Mouse (Mus musculus) liver, adult 2 months (tissue): ENCODE measurements around the gene Adamts14. TPM values are rescaled to one million over a fixed set of nuclear protein-coding genes. Genes with fewer than 3 reads are reported as not detected.

ENCODE experiments used
- DNase-seq: peaks from one replicate; pipeline ENCODE4 v3.0.0-alpha.2; 2011; ENCODE audit warnings: low read depth, low spot score; ENCODE audit errors: extremely low read depth
- H3K27ac ChIP-seq: fragments of 200-500 bp; replicated peaks from 2 replicates; pipeline ENCODE4 v1.5.1; 2012; ENCODE audit warnings: low read depth, mild to moderate bottlenecking, control low read depth, inconsistent platforms, low read length; ENCODE audit not compliant: insufficient read depth
- H3K27me3 ChIP-seq: fragments of 200-500 bp; 2 replicates; pipeline ENCODE4 v1.6.1; 2012; ENCODE audit warnings: mild to moderate bottlenecking, moderate library complexity, low read length, inconsistent platforms; ENCODE audit not compliant: control insufficient read depth, insufficient read depth
- H3K36me3 ChIP-seq: fragments of 200-500 bp; 2 replicates; pipeline ENCODE4 v1.6.1; 2012; ENCODE audit warnings: low read length, inconsistent platforms; ENCODE audit not compliant: control insufficient read depth, insufficient read depth
- H3K4me1 ChIP-seq: fragments of 200-500 bp; 2 replicates; pipeline ENCODE4 v1.6.1; 2011; ENCODE audit warnings: low read length; ENCODE audit not compliant: control insufficient read depth, insufficient read depth
- H3K4me3 ChIP-seq: fragments of 200-500 bp; 2 replicates; pipeline ENCODE4 v1.5.1; 2011; ENCODE audit warnings: low read depth, mild to moderate bottlenecking, control low read depth, low read length, moderate library complexity; ENCODE audit not compliant: insufficient read depth
- H3K79me2 ChIP-seq: fragments of 200-500 bp; 2 replicates; pipeline ENCODE4 v1.6.1; 2012; ENCODE audit warnings: inconsistent platforms, mild to moderate bottlenecking, low read length, moderate library complexity; ENCODE audit not compliant: control insufficient read depth, insufficient read depth
- H3K9ac ChIP-seq: fragments of 200-500 bp; 2 replicates; pipeline ENCODE4 v1.6.1; 2012; ENCODE audit warnings: low read depth, mild to moderate bottlenecking, control low read depth, inconsistent platforms, low read length
- CTCF ChIP-seq: fragments of 200-500 bp; IDR thresholded peaks from 2 replicates; pipeline ENCODE4 v1.5.1; 2011; ENCODE audit warnings: low read depth, low read length, control low read depth
- POLR2A ChIP-seq: fragments of 200-500 bp; IDR thresholded peaks from 2 replicates; pipeline ENCODE4 v1.6.1; 2011; ENCODE audit warnings: low read length, control low read depth; ENCODE audit not compliant: insufficient read depth; ENCODE audit errors: extremely low read depth
- WGBS: fragments of 180-500 bp; shearing (Covaris S2); methylation state at CpG from one replicate; pipeline ENCODE4 v1.1.7; 2018; 5-methylcytosine and 5-hydroxymethylcytosine counted together
- polyA plus RNA-seq: library from polyadenylated mRNA; depleted of rRNA; stranded (reverse); fragments of >200 nt; gene quantifications from 2 replicates; pipeline ENCODE4 v1.2.3, GENCODE M21; 2012
- total RNA-seq: library from RNA; depleted of rRNA; stranded (reverse); fragments of >200 nt; gene quantifications from 2 replicates; pipeline ENCODE4 v1.2.3, GENCODE M21; 2014

Gene Adamts14
- total and polyA plus RNA-seq, 2 experiments: 0.55 to 0.61 TPM

GRCm38 (mm10) chr10:61284309-61284708 is 11.1 kb upstream of the Adamts14 start:
- no peak for DNase-seq
- H3K9ac ChIP-seq: no peak overlapping the region
- WGBS: 85% methylated on average over 4 of the region's 4 CpGs
- H3K27me3 ChIP-seq: no peaks in the 10 kb centered on the region
- H3K36me3 ChIP-seq: no peaks in the 10 kb centered on the region
- no peaks in the 10 kb centered on the region for H3K79me2 ChIP-seq
- H3K4me1 ChIP-seq: peaks cover 6% of the 10 kb centered on the region; the same call in 1 of the 2 replicates
- H3K4me3 ChIP-seq: no peak overlapping the region
- no peak overlapping the region for H3K27ac ChIP-seq
- TF ChIP-seq POLR2A (no peak), CTCF (no peak)

GRCm38 (mm10) chr10:61281115-61281514 is 7.9 kb upstream of the Adamts14 start:
- H3K4me1 ChIP-seq: peaks cover 12% of the 10 kb centered on the region; the same call in 1 of the 2 replicates
- H3K4me3 ChIP-seq: no peak overlapping the region
- no peak overlapping the region for H3K27ac ChIP-seq
- H3K36me3 ChIP-seq: no peaks in the 10 kb centered on the region
- WGBS: 67% methylated on average over 5 of the region's 5 CpGs
- TF ChIP-seq CTCF (no peak), POLR2A (no peak)
- H3K9ac ChIP-seq: no peak overlapping the region
- no peaks in the 10 kb centered on the region for H3K27me3 ChIP-seq
- H3K79me2 ChIP-seq: no peaks in the 10 kb centered on the region
- no peak for DNase-seq

GRCm38 (mm10) chr10:61277918-61278674 is 4.9 kb upstream of the Adamts14 start:
- Histone ChIP-seq H3K27ac (peak overlapping the region; percentile 2; the same call in 1 of the 2 replicates), H3K79me2 (no peaks in the 10 kb centered on the region), H3K4me1 (peaks cover 9% of the 10 kb centered on the region; the same call in 1 of the 2 replicates), H3K9ac (0 out of 2 replicates have a peak overlapping the region, but pooled peaks have one; percentile 4), H3K4me3 (no peak overlapping the region), H3K36me3 (no peaks in the 10 kb centered on the region), H3K27me3 (no peaks in the 10 kb centered on the region)
- TF ChIP-seq POLR2A (no peak), CTCF (no peak)
- peak; percentile 76 for DNase-seq
- 18% methylated on average over 14 of the region's 14 CpGs for WGBS

GRCm38 (mm10) chr10:61277051-61277450 is 3.8 kb upstream of the Adamts14 start:
- peaks cover 2% of the 10 kb centered on the region; the same call in 1 of the 2 replicates for H3K27me3 ChIP-seq
- DNase-seq: no peak
- no peak overlapping the region for H3K9ac ChIP-seq
- no peak overlapping the region for H3K27ac ChIP-seq
- no peaks in the 10 kb centered on the region for H3K36me3 ChIP-seq
- TF ChIP-seq POLR2A (no peak), CTCF (no peak)
- WGBS: 95% methylated on average over 6 of the region's 6 CpGs
- peaks cover 9% of the 10 kb centered on the region; the same call in 1 of the 2 replicates for H3K4me1 ChIP-seq
- H3K79me2 ChIP-seq: no peaks in the 10 kb centered on the region
- no peak overlapping the region for H3K4me3 ChIP-seq

GRCm38 (mm10) chr10:61275669-61276110 is 2.5 kb upstream of the Adamts14 start:
- peak; percentile 53 for DNase-seq
- Histone ChIP-seq H3K4me1 (peaks cover 6% of the 10 kb centered on the region; the same call in 1 of the 2 replicates), H3K27me3 (peaks cover 2% of the 10 kb centered on the region; the same call in 1 of the 2 replicates), H3K9ac (no peak overlapping the region), H3K27ac (no peak overlapping the region), H3K79me2 (no peaks in the 10 kb centered on the region), H3K36me3 (no peaks in the 10 kb centered on the region), H3K4me3 (no peak overlapping the region)
- no peak for TF ChIP-seq POLR2A
- TF ChIP-seq CTCF: peak; percentile 78
- WGBS: 4% methylated on average over 5 of the region's 5 CpGs

GRCm38 (mm10) chr10:61274532-61274931 is 1.3 kb upstream of the Adamts14 start:
- Histone ChIP-seq H3K9ac (no peak overlapping the region), H3K79me2 (no peaks in the 10 kb centered on the region), H3K27ac (no peak overlapping the region), H3K36me3 (no peaks in the 10 kb centered on the region), H3K4me1 (peaks cover 6% of the 10 kb centered on the region; the same call in 1 of the 2 replicates), H3K4me3 (no peak overlapping the region), H3K27me3 (peaks cover 2% of the 10 kb centered on the region; the same call in 1 of the 2 replicates)
- DNase-seq: no peak
- TF ChIP-seq CTCF (no peak), POLR2A (no peak)
- 60% methylated on average over 2 of the region's 2 CpGs for WGBS
